Mouse (Mus musculus) heart, embryonic 10.5 days (tissue): ENCODE measurements around the gene A930009A15Rik. TPM values are rescaled to one million over a fixed set of nuclear protein-coding genes. Genes with fewer than 3 reads are reported as not detected.

Experiments
- DNase-seq: peaks from one replicate; pipeline ENCODE4 v3.0.0-alpha.2; 2017; ENCODE audit warnings: low spot score
- H3K27ac ChIP-seq: fragments of 300-500 bp; sonication (generic); 2 replicates; pipeline ENCODE4 v1.5.1; 2016; ENCODE audit warnings: mild to moderate bottlenecking
- H3K27me3 ChIP-seq: fragments of 300-500 bp; sonication (generic); 2 replicates; pipeline ENCODE4 v1.6.1; 2016; ENCODE audit warnings: mild to moderate bottlenecking; ENCODE audit not compliant: poor library complexity, insufficient read depth, severe bottlenecking
- H3K36me3 ChIP-seq: fragments of 300-500 bp; sonication (generic); 2 replicates; pipeline ENCODE4 v1.6.1; 2016; ENCODE audit warnings: mild to moderate bottlenecking, moderate library complexity
- H3K4me1 ChIP-seq: fragments of 300-500 bp; sonication (generic); 2 replicates; pipeline ENCODE4 v1.6.1; 2016; ENCODE audit warnings: mild to moderate bottlenecking
- H3K4me3 ChIP-seq: fragments of 300-500 bp; sonication (generic); 2 replicates; pipeline ENCODE4 v1.5.1; 2016; ENCODE audit warnings: mild to moderate bottlenecking, moderate library complexity
- H3K9me3 ChIP-seq: fragments of 300-500 bp; sonication (generic); 2 replicates; pipeline ENCODE4 v1.6.1; 2016; ENCODE audit warnings: mild to moderate bottlenecking, moderate library complexity
- WGBS: fragments of 180-500 bp; shearing (Covaris S2); methylation state at CpG from one replicate; pipeline ENCODE4 v1.1.7; 2016; 5-methylcytosine and 5-hydroxymethylcytosine counted together
- polyA plus RNA-seq: library from polyadenylated mRNA; unstranded; fragments of >200 nt; fragmentation: Nextera tagmentation; extraction: Ambion mirVana; gene quantifications from 2 replicates; pipeline ENCODE4 v1.2.1, GENCODE M21; 2016

Gene A930009A15Rik
- polyA plus RNA-seq, 1 experiment from 2014 or later = not detected

DNA sequence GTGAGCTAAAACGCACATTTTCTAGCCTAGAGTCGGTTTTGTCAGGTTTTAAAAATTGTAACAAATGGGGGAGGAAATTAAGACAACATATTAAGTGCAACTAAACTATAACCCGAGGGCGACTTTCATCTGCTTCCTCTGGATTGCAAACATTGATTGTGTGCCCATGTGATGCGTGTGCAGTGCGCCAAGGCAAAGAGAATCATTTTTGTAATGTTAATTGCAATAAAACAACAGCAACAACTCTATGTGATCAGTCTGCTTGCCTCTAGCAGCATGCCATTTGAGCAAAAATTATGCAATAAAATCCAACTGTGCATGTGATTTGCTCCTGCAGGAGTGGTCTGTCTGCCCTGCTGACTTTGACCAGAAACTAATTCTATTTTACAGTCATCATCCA lies 56.9 kb downstream of the A930009A15Rik start:
- H3K4me1 ChIP-seq = no peaks in the 10 kb centered on the region
- 85% methylated on average over 6 of the region's 6 CpGs for WGBS
- DNase-seq = no peak
- no peaks in the 10 kb centered on the region for H3K9me3 ChIP-seq
- H3K27me3 ChIP-seq = no peaks in the 10 kb centered on the region
- H3K36me3 ChIP-seq = no peaks in the 10 kb centered on the region
- no peak overlapping the region for H3K4me3 ChIP-seq
- H3K27ac ChIP-seq = no peak overlapping the region

Other genes starting within 250 kb of the A930009A15Rik start
- gene Tmem19, start 207.5 kb upstream of the A930009A15Rik start, polyA plus RNA-seq = 24.1 and 25.9 TPM in 2 replicates
- gene Thap2, start 185.5 kb upstream of the A930009A15Rik start, polyA plus RNA-seq = 16.7 and 18.1 TPM in 2 replicates
- 14.5 and 19.5 TPM in 2 replicates for gene Zfc3h1, start 185.0 kb upstream of the A930009A15Rik start, polyA plus RNA-seq
- 0.76 and 4.0 TPM in 2 replicates for gene Lgr5, start 17.8 kb downstream of the A930009A15Rik start, polyA plus RNA-seq
- gene Tspan8, start 246.8 kb downstream of the A930009A15Rik start, polyA plus RNA-seq = 2.2 and 3.1 TPM in 2 replicates